Mouse (Mus musculus): ENCODE data around the gene Zfp704.
A peak's percentile ranks its signal among the peaks of the same experiment; 100 is the strongest.
"Not testable (repeated sequence)": the region's sequence is repeated elsewhere in the genome, so short reads cannot be mapped to it uniquely, and the experiment has no call there.

Gene Zfp704

DNA sequence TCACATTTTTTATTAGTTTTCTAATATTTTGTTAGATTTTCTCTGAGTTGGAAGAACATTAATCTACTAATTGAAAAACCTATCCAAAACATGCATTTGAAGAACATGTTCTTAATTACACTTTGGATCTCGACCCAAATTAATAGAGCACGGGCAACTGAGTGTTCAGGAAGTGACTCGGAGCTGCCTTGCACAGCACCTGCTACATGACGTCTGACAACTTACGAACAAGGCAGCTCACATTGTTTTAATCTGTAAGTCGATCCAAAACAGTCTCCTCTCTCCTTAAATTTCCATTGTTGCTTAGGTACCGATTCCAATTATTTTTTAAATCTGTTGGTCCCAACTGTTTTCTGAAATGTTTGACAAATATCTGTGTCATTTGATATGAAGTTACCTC, 15.4 kb downstream of the Zfp704 start:
- DNase-seq, result no peak

DNA sequence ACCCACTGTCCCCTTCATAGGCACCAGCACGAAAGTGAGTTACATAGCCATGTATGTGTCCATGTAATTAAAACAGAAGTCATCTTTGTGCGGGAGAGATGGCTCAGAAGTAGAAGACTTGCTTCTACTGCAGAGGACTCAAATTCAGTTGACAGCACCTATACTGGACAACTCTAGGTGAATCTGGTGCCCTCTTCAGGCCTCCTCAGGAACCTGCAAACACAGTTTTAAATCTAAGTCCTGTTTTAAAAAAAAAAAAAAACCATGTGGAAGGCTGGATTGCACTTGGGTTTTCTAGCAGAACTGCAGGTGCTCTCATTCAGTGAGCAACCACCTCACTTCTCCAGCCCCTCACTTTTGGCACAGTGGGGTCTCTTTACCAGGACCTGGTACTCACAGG, 16.1 kb downstream of the Zfp704 start:
- peak; percentile 59 for DNase-seq

DNA sequence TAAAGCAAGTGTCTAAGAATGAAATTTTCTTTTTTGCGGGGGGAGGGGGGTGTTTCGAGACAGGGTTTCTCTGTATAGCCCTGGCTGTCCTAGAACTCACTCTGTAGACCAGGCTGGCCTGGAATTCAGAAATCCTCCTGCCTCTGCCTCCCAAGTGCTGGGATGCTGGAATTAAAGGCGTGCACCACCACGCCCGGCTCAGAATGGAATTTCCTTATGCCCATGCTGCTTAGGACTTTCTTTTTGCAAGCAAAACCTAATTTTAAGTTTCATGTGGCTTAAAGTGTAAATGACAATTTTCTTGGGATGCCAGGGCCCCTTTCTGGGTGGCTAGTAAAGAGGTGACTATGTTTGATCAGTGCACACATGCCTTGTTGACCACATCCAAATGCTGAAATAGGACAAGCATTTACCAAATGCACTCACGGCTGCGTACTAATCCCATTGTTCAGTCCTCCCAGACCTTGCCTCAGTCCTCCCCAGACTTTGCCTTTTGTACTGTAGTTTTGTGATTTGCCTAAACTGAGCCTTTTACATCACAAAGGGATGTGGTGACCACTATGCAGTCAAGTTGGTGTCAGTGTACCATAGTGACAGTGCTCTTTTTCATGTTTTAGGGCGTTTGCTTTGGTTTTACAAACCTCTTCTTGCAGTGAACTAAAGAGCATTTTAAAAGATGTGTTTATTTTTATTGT, 18.3 kb downstream of the Zfp704 start:
- DNase-seq, result no peak

DNA sequence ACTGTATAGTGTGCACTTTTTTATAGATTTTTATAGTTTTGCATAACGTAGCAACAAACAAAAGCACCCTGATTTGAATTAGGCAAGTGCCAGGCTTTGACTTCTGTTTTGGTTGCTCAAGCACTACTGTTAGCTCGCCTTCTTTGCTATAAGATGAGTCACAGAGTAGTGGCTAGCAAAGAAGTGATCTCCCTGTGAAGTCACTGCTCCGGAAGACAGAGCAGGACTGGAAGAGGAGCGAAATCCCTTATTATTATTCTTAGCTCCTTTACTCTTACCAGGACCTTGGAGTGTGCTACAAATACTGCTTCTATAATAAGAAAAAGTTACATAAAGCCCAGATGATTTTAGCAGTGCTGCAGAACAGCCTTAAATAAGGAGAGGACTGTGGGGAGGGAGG, 21.2 kb downstream of the Zfp704 start:
- no peak for DNase-seq

DNA sequence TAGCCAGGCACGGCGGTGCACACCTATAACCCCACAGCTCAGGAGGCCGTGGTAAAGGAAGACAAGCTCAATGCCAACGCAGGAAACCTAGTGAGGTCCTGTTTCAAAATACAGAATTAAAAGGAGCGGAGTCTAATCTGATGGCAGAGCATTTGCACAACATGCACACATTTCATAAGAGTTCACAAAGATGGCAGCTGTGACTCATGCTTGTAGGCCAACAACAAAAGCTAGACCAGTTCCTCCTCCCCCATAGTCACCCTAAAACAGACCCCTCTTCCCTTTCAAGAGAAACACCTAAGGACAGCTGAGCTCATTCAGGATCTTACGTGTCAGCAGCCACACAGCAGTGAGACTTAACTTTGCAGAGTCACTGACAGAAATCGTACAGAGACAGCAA, 22.6 kb downstream of the Zfp704 start:
- no peak for DNase-seq

DNA sequence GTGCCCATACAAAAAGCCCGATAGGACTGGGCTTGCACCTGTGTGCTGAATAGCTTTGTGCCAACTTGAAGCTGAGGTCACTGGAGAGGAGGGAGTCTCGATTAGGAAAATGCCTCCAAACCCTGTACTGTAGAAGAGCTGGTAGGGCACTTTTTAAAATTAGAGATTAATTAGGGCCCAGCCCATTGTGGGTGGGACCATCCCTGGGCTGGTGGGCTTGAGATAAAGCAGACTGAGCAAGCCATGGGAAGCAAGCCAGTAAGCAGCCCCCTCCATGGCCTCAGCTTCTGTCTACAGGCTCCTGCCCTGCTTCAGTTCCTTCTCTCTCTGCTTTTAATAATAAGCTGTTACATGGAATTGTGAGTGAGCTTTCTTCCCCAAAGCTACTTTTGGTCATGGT, 26.4 kb downstream of the Zfp704 start:
- DNase-seq, result peak; percentile 72

DNA sequence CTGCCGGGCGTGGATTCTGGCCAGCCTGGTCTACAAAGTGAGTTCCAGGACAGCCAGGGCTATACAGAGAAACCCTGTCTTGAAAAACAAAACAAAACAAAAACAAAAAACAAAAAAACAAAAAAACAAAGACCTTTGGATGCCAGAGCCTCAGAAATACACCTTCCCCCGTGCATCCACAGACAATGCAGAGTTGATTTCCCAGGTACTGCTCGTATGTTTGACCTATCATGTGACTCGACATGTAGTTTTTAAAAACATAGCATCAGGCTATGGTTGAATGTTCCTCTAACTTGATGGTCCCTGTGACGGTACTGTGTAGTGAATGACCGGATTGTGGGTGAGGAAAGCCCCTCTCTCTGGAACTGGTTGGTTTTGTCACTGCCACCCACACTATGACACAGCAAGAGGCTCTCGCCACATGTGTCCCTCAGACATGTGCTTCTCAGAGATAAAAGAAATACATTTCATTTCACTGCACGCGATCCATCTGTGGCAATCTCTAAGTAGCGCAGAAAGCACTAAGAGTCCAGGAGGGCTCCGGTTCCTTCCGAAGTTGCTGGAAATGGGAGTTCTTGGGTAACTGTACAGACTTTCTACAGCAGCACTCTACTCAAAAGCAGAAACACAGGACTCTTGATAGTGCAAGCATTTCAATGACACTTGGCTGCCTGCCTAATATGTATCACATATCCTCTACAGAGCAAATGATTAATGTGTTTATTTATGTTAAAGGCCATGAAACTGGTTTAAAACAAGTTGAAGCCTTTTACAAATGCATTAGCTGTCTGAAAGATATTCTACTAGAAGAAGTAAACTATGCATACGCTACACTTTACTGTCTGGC, 28.7 kb downstream of the Zfp704 start:
- DNase-seq, result peak; percentile 81

DNA sequence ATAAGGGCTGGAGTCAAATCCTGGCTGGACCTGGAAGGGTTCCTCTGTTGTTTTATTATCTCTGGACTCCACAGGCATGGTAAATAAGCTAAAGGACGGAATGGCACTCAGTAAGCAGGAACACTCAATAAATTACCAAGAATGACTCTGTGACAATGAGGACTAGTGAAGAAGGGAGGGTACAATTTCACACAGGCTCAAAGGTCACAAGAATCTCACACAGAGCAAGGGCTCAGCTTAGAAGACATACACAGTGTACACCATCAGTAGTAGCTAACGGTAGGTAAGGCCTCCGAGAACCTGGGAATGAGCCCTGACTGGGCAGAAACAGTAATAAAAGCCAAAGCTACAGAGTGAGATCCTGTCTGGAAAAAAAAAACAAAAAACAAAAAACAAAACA, 29.8 kb downstream of the Zfp704 start:
- DNase-seq, result no peak

DNA sequence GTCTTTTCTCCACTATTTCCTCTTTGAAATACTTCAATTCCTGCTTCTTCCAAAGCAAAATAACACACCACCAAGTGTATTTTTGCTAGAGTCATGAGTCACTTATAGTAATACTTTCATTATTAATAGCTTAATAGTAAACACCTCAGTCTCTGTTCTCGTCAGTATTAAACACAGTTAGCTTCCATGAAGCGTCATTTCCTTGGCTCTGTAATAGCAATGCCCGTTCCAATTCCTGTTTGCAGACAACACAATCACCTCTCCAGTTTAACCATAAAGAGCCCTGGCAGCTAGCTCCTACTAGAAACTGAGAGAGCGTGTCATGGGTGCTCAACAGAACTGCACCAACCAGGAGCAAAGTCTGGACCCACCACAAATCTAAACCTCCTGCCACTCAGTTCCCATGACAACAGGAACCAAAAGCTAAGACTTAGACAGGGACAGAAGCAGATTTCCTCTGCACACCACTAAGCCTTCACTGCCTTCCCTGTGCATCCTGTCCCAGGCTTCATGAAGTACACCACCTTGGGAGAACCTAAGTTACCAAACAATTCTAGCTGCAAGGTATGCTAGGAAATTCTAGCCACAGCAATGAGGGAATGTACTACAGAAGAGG, 30.7 kb downstream of the Zfp704 start:
- no peak for DNase-seq

DNA sequence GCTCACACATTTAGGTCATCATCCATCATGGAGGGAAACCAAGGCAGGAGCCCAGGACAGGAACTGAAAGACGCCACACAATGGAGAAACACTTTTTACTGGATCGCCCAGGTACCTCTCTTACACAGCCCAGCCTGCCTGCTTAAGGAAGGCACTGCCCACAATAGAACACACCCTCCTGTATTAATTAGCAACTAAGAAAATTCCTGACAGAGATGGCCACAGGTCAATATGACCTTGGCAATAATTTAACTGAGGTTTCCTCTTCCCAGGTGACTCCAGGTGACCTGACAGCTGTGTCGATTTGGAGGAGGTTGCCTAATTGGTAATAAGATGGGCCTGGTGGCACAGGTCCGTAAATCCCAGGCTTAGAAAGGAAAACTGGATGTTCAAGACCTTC, 33.0 kb downstream of the Zfp704 start:
- DNase-seq, result no peak

DNA sequence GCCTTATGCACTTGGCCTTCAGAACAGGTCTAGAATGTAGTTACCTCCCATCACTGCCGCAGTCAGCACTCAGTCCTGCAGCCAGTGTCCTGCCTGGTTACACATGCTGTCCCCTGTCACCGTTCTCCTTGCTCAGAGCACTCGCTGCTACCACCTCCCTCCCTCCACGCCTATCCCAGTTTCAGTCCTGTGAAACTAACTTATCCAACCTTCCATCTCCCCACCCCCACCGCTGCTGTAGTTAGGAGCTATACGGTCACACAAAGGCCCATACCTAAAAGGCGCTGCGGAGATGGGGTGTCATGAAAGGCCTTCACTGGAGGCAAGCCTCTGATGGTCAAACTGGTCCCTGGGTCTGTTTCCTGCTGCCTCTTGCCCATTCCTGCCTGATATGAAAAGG, 35.6 kb downstream of the Zfp704 start:
- DNase-seq, result peak; percentile 55

DNA sequence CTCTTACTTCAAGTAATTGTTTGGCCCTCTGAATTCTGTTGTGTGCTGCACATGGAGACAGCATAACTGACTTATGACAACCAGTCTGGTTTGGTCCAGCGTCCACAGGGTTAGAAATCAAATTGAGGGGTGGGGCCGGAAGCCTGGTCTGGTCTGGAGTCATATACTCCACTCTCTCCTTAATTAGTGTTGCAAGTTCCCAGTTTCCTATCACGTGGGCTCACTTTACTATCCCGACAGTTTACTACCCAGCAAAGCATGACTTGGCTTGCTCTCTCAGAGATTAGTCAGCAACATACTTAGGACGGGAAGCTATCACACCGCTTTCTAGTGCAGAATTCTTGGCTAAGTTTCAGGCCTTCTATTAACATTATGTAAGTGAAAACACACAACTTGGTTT, 36.3 kb downstream of the Zfp704 start:
- peak; percentile 36 for DNase-seq

DNA sequence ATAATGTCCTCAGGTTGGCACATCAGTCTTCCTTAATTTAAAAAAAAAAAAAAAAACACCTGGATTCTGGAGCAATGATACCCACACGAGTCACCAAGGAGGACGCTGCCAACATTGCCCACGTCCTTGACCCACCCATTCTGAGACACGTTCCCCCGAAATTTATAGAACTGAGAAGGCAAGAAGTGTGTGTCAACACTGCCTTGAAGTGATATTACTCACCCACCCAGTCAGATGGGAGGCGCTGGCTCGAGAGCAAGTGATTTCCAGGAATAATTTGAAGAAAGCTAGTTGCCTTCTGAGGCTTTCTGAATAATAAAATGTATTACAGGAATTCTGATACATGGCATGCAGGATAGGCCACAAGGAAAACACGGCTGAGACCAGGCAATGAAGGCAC, 37.6 kb downstream of the Zfp704 start:
- DNase-seq, result no peak

DNA sequence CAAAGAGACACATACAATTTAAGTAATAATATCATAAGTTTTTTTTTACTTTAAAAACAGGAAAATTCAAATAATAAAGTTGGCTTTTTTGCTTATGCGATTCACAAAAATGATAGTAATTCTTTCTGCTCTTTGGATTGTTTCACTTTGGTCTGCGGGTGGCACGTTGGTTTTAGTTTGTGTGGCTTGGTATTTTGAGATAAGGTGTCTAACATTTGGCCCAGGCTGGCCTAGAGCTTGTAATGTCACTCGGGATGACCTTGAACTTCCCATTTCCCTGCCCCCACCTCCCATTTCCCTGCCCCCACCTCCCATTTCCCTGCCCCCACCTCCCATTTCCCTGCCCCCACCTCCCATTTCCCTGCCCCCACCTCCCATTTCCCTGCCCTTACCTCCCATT, 39.1 kb downstream of the Zfp704 start:
- DNase-seq, result no peak

DNA sequence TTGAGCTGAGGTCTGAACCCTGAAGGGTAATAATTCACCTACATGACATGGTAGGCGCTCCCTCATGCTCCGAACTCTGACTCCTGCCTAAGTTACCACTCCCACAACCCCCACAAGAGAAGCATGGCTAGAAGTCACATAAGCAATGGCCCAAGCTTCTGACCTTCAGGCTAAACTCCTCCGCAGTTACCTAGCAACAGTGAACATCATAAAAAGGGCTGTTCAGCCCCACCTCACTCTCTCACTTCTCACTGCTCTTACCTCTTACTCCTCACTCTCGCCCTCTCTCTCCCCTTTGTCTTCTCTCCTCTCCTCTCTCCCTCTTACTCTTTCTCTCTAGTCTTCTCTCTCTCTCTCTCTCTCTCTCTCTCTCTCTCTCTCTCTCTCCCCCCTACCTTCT, 40.2 kb downstream of the Zfp704 start:
- DNase-seq, result not testable (repeated sequence)

DNA sequence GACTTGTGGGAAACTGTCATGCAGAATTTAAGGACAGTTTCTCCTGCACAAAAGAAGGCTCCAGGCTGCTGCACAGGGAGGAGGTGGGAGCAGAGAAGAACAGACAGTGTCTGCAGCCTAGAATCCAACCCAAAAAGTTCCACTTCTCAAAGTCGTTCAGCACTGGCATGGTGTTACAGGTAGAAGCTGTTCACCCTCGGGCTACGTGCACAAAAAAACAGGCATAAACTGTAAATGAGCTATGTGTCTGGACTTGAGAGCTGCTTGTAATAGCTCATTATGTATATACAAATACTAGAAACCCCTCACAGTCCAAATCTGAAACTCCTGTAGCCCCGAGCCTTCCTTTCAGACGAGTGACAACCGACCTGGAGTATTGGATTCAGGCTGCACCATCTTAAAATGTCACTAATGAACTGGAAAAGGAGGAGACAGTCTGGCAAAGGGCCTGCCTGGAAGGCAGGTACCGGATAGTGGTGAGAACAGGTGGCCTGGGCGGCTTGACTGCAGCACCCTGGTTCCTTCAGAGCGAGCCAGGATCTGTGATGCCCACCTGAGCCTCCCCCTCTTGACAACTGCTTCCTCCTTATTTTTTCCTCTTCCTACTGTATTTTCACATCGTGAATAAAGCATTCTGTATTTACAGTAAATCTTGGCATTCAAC, 41.2 kb downstream of the Zfp704 start:
- DNase-seq, result no peak

DNA sequence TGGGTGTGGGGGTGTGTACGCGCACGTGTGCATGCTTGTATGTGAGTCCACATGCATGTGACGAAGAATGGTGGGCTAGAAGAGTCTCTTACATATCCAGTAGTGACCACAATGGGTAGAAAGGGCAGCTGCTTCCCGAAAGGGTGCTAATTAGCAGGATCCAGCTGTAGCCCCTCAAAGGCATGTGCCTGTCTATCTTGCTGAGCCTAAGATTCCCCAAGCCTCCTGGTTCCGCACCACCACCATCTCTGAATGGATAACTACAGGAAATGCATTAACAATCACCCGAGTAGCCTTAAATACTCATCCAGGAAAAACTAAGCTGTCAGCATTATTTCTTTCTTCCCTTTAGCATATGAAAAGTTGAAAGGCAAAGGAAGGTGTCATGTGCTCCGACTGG, 41.9 kb downstream of the Zfp704 start:
- no peak for DNase-seq

DNA sequence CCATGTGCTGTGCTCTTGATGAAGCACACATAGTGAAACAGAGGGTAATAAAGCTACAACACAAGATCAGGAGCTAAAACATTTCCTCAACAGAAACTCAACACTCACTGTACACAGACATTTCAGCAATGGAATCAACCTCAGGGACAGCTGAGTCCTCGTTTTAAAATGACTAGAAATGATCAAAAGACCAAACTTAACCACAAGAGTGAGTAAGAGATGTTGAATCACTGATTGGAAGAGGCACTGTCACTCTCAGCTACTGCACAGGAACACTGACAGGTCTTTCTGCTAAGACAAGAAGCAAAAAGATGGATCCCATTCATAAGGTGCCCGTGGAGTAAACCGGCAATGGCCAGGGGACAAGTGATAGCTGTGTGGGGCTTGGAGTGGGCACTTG, 43.1 kb downstream of the Zfp704 start:
- no peak for DNase-seq

DNA sequence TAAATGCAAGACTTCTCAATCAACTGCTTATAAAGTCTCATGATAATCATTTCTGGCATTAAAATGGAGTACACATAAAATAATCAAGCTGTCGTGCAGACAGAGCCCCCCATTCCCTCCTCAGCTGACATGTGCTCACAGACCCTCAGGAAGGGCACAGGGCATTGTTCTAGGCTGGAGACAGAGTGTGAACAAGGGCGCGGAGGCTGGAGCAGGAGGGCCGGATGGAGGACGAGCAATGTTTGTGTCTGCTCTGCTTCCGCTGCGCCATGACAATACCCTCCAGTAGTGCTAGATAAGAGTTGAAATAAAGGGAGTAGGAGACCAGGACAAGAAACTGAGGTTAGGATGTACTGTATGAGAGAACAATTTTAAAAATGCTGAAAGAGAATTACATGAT, 46.3 kb downstream of the Zfp704 start:
- no peak for DNase-seq

DNA sequence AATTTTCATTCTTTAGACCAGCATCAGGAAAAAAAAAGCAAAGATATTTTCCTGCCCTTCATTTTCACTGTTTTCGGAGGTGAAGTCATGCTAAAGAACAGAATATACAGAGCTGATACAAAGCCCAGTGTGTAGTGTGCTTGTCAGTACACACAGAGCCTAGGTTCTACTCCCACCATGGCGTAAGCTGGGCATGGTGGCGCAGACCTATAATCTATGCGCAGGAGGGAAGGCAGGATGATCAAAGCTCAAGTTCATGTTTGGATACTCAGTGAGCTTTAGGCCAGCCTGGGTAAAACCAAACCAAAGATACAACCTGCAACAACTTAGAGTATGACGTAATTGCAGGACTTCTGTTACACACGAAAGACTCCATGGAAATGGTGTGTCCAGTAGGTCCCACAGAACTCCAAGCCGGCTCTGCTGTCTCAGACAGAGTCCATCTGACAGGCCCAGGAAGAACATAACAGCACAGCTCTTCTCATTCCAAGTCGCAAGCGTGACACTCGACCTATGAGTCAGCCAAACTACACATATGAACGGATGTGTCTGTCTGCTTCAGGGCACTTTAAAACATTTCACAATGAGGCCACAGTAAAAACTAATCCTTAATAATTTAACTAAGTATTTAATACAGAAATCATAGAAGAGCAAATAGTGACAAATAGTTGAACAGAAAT, 47.1 kb downstream of the Zfp704 start:
- DNase-seq, result no peak

DNA sequence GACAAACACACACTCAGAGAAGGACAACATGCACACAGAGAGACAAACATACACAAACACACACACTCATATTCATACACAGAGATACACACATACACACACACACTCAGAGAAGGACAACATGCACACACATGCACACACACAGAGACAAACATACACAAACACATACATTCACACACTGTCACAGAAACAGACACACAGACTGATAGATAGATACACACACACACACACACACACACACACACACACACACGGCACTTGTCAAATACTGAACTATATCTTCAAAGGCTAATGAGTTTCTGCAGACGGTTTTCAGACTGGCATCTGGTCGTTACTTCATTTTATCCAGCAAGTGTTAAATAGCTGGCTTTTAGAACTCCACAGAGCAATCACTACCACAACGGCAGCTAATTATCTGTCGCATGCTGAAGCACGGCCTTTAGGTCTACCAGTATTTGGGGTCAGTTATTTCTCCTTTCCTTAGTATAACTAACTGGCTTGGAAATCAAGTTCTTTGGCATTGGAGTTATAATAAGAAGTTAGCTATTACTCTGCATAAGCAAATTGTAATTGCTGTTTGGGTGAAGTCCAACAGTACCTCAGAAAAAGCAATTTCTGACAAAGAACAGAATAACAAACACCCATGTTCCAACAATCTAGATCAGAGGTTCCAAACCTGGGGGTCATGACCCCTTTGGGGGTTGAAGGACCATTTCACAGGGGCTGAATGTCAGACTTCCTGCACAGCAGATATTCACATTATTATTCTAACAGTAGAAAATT, 51.9 kb downstream of the Zfp704 start:
- DNase-seq, result no peak

DNA sequence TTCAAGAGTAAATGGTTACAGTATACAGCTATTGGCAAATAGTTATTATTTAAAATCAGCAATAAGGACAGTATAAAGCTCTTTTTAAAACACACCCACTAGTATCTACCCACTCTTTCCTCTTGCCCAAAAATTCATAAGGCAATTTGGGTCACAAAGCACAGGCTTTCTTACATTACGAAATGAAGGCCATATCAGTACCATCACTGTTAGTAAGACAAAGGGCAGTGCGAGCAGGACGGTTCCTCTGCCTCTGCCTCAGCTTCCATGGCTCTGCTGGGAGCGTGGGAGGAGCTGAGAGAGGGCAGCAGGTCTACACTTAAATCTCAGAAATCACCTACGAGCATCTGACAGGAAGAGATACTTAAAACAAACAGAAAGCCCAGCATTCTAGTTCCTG, 53.7 kb downstream of the Zfp704 start:
- DNase-seq, result no peak

All from liver (tissue).